Mouse (Mus musculus) telencephalon, adult 2 months (tissue): ENCODE data around the gene Mmaa.

ENCODE experiments used
- DNase-seq: peaks from one replicate; pipeline ENCODE4 v3.0.0-alpha.2; 2011; ENCODE audit warnings: low read depth, low spot score

The Mmaa gene

GRCm38 (mm10) chr8:79222752-79223141, 72.0 kb downstream of the Mmaa start:
- DNase-seq = no peak

- DNase-seq = no peak
Observed at GRCm38 (mm10) chr8:79222106-79222751, 72.5 kb downstream of the Mmaa start.
